Mouse (Mus musculus) granulocyte monocyte progenitor cell, adult 5-6 weeks (primary cell): Measurements from ENCODE around the gene Klri2. TPM values are rescaled to one million over a fixed set of nuclear protein-coding genes. Genes with fewer than 3 reads are reported as not detected.
"Not testable (repeated sequence)": the region's sequence is repeated elsewhere in the genome, so short reads cannot be mapped to it uniquely, and the experiment has no call there.

ENCODE experiments used
- ATAC-seq: replicated peaks from 2 replicates; pipeline ENCODE4 v1.8.0; 2016; ENCODE audit warnings: mild to moderate bottlenecking, moderate TSS enrichment, inconsistent platforms; ENCODE audit not compliant: poor library complexity, severe bottlenecking
- total RNA-seq, 2 experiments: library from RNA; stranded (forward) in 1 of 2; stranded (reverse) in 1 of 2; fragments of 200-712, 200-1000 nt in 1 of 2; fragments of >200 nt in 1 of 2; fragmentation: Nextera tagmentation in 1 of 2; gene quantifications; 2 replicates each; pipeline ENCODE4 v1.2.3; 2014 to 2017

Klri2 gene
- total RNA-seq (2014; fragmentation: Nextera tagmentation) (not detected in 2 replicates), total RNA-seq (2017) (not detected in 2 replicates)

- ATAC-seq: peak; percentile 94
Measured at GRCm38 (mm10) chr6:129740069-129740721, at the start of gene Klri2. Gene Klri2 (minus strand): TSS chr6:129740484.

DNA sequence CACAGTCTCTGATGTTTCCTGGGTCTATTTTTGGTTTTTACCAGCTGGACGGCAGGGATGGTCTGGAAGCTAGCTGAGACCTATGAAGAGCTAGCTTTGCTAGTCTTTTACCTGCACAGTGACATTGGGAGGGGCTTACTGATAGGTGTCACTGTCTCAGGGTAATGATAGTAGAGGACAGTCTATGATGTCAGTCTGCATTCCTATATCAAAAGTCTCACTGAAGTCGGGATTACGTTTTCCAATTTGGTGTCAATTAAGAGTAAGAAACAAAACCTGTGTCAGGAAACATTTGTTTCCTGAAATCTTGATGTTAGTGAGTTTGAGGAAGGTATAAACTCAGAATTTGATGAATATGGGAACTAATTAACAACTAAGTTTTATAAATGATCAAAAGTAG is 43.9 kb upstream of the Klri2 start, which contains the start of gene Gm156:
TSS of gene Gm156 (minus strand) at position 101 of the 400 bp plus-strand sequence.
- not testable (repeated sequence) for ATAC-seq

GRCm38 (mm10) chr6:129747654-129748032 is 7.4 kb upstream of the Klri2 start:
- peak; percentile 68 for ATAC-seq

- peak; percentile 100 for ATAC-seq
Measured at GRCm38 (mm10) chr6:129747016-129747653, 6.9 kb upstream of the Klri2 start.

DNA sequence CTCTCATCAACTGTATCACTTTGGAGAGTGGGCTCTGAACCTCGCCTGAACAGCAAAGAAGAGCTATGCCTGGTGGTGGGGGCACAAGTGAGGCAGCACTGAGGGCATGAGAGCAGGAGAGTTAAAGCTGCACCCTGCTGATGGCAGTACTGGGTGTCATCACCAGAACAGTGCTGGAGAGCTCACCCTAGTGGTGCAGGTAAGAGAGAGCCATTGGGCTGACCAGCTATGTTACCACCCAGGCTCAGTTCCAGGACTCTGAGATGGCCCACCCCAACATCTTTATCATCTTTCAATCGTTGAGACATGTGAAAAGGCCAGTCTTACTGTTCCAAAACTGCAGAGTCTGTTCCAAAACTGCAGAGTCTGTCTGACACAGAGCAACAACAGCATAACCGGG is 5.9 kb upstream of the Klri2 start:
- ATAC-seq: no peak

GRCm38 (mm10) chr6:129736414-129736813 is 3.9 kb downstream of the Klri2 start:
- ATAC-seq: no peak

DNA sequence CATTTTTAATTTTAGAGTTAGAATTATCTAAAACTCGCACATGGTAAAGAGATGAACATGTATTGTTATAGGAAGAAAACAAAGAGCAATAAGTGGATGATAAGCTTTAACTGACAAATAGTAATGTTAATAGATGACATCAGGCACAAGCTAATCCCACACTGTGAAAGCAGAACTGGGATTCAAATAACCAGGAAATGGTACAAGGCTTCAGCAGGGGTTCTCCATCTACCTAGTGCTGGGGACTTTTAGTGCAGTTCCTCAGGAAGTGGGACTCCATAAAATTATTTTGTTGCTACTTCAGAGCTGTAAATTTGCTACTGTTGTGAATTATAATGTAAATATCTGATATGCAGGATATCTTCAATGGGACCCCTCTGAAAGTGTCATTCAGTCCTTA is 13.0 kb downstream of the Klri2 start:
- peak; percentile 94 for ATAC-seq

GRCm38 (mm10) chr6:129721390-129721789 is 18.9 kb downstream of the Klri2 start:
- ATAC-seq: peak; percentile 55

GRCm38 (mm10) chr6:129720487-129720886 is 19.8 kb downstream of the Klri2 start:
- ATAC-seq: no peak

- ATAC-seq: no peak
Measured at GRCm38 (mm10) chr6:129717032-129717431, 23.3 kb downstream of the Klri2 start, which contains the start of gene Klri1. Gene Klri1 (minus strand): TSS chr6:129717132.

- ATAC-seq: peak; percentile 99
Measured at GRCm38 (mm10) chr6:129713566-129713965, 26.7 kb downstream of the Klri2 start.

GRCm38 (mm10) chr6:129691436-129691835 is 48.8 kb downstream of the Klri2 start:
- ATAC-seq: not testable (repeated sequence)

DNA sequence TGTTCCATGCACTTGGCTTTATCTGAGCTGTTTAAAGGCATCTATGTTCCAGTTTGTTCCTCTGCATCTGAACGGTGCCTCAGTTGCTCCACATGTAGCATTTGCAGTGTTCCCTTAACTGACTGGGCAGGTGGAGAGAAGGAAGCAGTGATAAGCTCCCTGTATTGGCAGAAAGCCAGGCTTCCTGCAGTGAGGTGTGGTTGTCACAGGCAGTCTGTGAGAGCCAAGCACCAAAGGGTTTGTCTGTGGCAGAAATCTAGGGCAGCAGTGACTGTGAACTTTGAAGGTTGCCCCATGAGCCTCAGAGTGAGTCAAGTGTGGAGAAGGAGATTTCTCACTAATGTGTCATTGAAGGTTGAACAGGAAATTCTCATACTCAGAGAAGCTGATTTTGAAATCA is 59.9 kb downstream of the Klri2 start:
- ATAC-seq: no peak

Other genes starting within 250 kb of the Klri2 start
- 15.1 and 18.4 TPM in 2 replicates for gene Olr1, start 233.3 kb downstream of the Klri2 start, total RNA-seq (2014; fragmentation: Nextera tagmentation)
- gene Olr1, start 233.3 kb downstream of the Klri2 start, total RNA-seq (2017): 16.9 and 23.2 TPM in 2 replicates
- 0.53 TPM in 1 of 2 replicates, not detected in the other for gene Tmem52b, start 227.9 kb downstream of the Klri2 start, total RNA-seq (2014; fragmentation: Nextera tagmentation)
- not detected in 2 replicates for gene Tmem52b, start 227.9 kb downstream of the Klri2 start, total RNA-seq (2017)
- 37.4 and 45.0 TPM in 2 replicates for gene Gabarapl1, start 207.3 kb downstream of the Klri2 start, total RNA-seq (2014; fragmentation: Nextera tagmentation)
- gene Gabarapl1, start 207.3 kb downstream of the Klri2 start, total RNA-seq (2017): 39.8 and 76.6 TPM in 2 replicates
- not detected in 2 replicates for gene Klre1, start 162.6 kb downstream of the Klri2 start, total RNA-seq (2014; fragmentation: Nextera tagmentation)
- not detected in 2 replicates for gene Klre1, start 162.6 kb downstream of the Klri2 start, total RNA-seq (2017)
- gene Klrd1, start 148.7 kb downstream of the Klri2 start, total RNA-seq (2014; fragmentation: Nextera tagmentation): 9.6 TPM in 1 of 2 replicates, not detected in the other
- 0.34 TPM in 1 of 2 replicates, not detected in the other for gene Klrd1, start 148.7 kb downstream of the Klri2 start, total RNA-seq (2017)
- gene Klrk1, start 116.6 kb downstream of the Klri2 start, total RNA-seq (2014; fragmentation: Nextera tagmentation): 6.0 and 8.4 TPM in 2 replicates
- gene Klrk1, start 116.6 kb downstream of the Klri2 start, total RNA-seq (2017): 9.8 and 14.1 TPM in 2 replicates
- gene Klrc3, start 97.1 kb downstream of the Klri2 start, total RNA-seq (2014; fragmentation: Nextera tagmentation): not detected in 2 replicates
- gene Klrc3, start 97.1 kb downstream of the Klri2 start, total RNA-seq (2017): not detected in 2 replicates
- gene Klrc2, start 79.8 kb downstream of the Klri2 start, total RNA-seq (2014; fragmentation: Nextera tagmentation): not detected in 2 replicates
- gene Klrc2, start 79.8 kb downstream of the Klri2 start, total RNA-seq (2017): 1.6 TPM in 1 of 2 replicates, not detected in the other
- gene Klrc1, start 61.5 kb downstream of the Klri2 start, total RNA-seq (2014; fragmentation: Nextera tagmentation): not detected in 2 replicates
- gene Klrc1, start 61.5 kb downstream of the Klri2 start, total RNA-seq (2017): 2.9 TPM in 1 of 2 replicates, not detected in the other
- not detected in 2 replicates for gene Klri1, start 23.4 kb downstream of the Klri2 start, total RNA-seq (2014; fragmentation: Nextera tagmentation)
- not detected in 2 replicates for gene Klri1, start 23.4 kb downstream of the Klri2 start, total RNA-seq (2017)
- gene Gm156, start 43.8 kb upstream of the Klri2 start, total RNA-seq (2014; fragmentation: Nextera tagmentation): not detected in 2 replicates
- gene Gm156, start 43.8 kb upstream of the Klri2 start, total RNA-seq (2017): not detected in 2 replicates
- gene Gm17631, start 122.2 kb upstream of the Klri2 start, total RNA-seq (2014; fragmentation: Nextera tagmentation): not detected in 2 replicates
- gene Gm17631, start 122.2 kb upstream of the Klri2 start, total RNA-seq (2017): not detected in 2 replicates
- not detected in 2 replicates for gene Klra17, start 136.2 kb upstream of the Klri2 start, total RNA-seq (2014; fragmentation: Nextera tagmentation)
- not detected in 2 replicates for gene Klra17, start 136.2 kb upstream of the Klri2 start, total RNA-seq (2017)
- gene Klra5, start 177.2 kb upstream of the Klri2 start, total RNA-seq (2014; fragmentation: Nextera tagmentation): not detected in 2 replicates
- gene Klra5, start 177.2 kb upstream of the Klri2 start, total RNA-seq (2017): not detected in 2 replicates